Mouse (Mus musculus) thymus, postnatal 36 days (tissue): ENCODE results near the gene Hnrnpab.

Source experiments
- DNase-seq, 2 experiments: peaks; one replicate each; pipeline ENCODE4 v3.0.0; 2022; ENCODE audit warnings: mixed read lengths in 2 of 2

Hnrnpab gene

GRCm38 (mm10) chr11:51602253-51602652 is 4.4 kb downstream of the Hnrnpab start:
- no peak for DNase-seq

GRCm38 (mm10) chr11:51597553-51597952 is 9.1 kb downstream of the Hnrnpab start:
- no peak for DNase-seq

GRCm38 (mm10) chr11:51595459-51596083 is 11.1 kb downstream of the Hnrnpab start:
- no peak for DNase-seq

GRCm38 (mm10) chr11:51594715-51595350 is 11.8 kb downstream of the Hnrnpab start:
- DNase-seq: no peak

GRCm38 (mm10) chr11:51593849-51594248 is 12.8 kb downstream of the Hnrnpab start:
- DNase-seq: no peak

GRCm38 (mm10) chr11:51593368-51593767 is 13.3 kb downstream of the Hnrnpab start:
- no peak for DNase-seq

- DNase-seq: no peak
Observed at GRCm38 (mm10) chr11:51591915-51592314, 14.7 kb downstream of the Hnrnpab start.

GRCm38 (mm10) chr11:51591168-51591567 is 15.5 kb downstream of the Hnrnpab start:
- no peak for DNase-seq

GRCm38 (mm10) chr11:51590002-51590401 is 16.6 kb downstream of the Hnrnpab start:
- no peak for DNase-seq

GRCm38 (mm10) chr11:51588833-51589232 is 17.8 kb downstream of the Hnrnpab start:
- no peak for DNase-seq

GRCm38 (mm10) chr11:51587059-51587458 is 19.6 kb downstream of the Hnrnpab start:
- no peak for DNase-seq

- DNase-seq: no peak
Observed at GRCm38 (mm10) chr11:51586411-51586810, 20.2 kb downstream of the Hnrnpab start.

GRCm38 (mm10) chr11:51585608-51586252 is 20.9 kb downstream of the Hnrnpab start:
- DNase-seq: no peak

- peak; percentile 95 to 96 for DNase-seq
Observed at GRCm38 (mm10) chr11:51584431-51585248, 22.0 kb downstream of the Hnrnpab start, which contains the start of gene Phykpl. Gene Phykpl, plus strand, starts transcription at chr11:51584757.

- peak in 1 of 2 experiments; percentile 44 for DNase-seq
Observed at GRCm38 (mm10) chr11:51584057-51584430, 22.6 kb downstream of the Hnrnpab start.

GRCm38 (mm10) chr11:51582713-51583112 is 23.9 kb downstream of the Hnrnpab start:
- DNase-seq: peak; percentile 65 to 67

GRCm38 (mm10) chr11:51579024-51579423 is 27.6 kb downstream of the Hnrnpab start:
- DNase-seq: peak; percentile 28 to 52

- peak; percentile 35 to 56 for DNase-seq
Observed at GRCm38 (mm10) chr11:51577587-51577986, 29.1 kb downstream of the Hnrnpab start.

GRCm38 (mm10) chr11:51576454-51576853 is 30.2 kb downstream of the Hnrnpab start:
- no peak for DNase-seq

GRCm38 (mm10) chr11:51568801-51569200 is 37.8 kb downstream of the Hnrnpab start:
- no peak for DNase-seq

- DNase-seq: no peak
Observed at GRCm38 (mm10) chr11:51565951-51566350, 40.7 kb downstream of the Hnrnpab start.

GRCm38 (mm10) chr11:51565062-51565461 is 41.6 kb downstream of the Hnrnpab start:
- DNase-seq: no peak

- no peak for DNase-seq
Observed at GRCm38 (mm10) chr11:51563276-51563675, 43.4 kb downstream of the Hnrnpab start.
